Mouse (Mus musculus): ENCODE data around the gene Chrne. TPM values are rescaled to one million over a fixed set of nuclear protein-coding genes. Genes with fewer than 3 reads are reported as not detected.
"Not testable (repeated sequence)": the region's sequence is repeated elsewhere in the genome, so short reads cannot be mapped to it uniquely, and the experiment has no call there.

Chrne gene
- total RNA-seq, 4 experiments from 2014 or later, result 1.0 TPM; not detected in 3

DNA sequence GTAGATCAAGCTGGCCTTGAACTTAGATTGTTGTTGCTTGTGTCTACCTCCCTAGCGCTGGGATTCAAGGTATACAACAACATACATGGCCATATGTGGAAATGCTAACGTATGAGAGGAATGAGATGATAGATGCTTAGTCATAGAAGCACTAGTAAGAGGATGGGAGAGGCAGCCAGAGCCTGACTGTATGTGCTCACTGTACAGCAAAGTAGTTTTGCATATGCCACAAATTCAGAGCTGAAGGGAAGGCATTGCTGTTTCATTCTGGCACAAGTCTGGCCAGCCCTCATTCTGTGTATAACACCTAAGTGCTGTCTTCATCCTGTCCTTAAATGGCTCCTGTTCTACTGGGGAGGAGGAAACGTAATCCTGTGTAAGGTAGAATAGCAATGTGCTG, 32.8 kb downstream of the Chrne start:
- DNase-seq (ENCODE audit: low spot score in 2 of 2), result no peak

DNA sequence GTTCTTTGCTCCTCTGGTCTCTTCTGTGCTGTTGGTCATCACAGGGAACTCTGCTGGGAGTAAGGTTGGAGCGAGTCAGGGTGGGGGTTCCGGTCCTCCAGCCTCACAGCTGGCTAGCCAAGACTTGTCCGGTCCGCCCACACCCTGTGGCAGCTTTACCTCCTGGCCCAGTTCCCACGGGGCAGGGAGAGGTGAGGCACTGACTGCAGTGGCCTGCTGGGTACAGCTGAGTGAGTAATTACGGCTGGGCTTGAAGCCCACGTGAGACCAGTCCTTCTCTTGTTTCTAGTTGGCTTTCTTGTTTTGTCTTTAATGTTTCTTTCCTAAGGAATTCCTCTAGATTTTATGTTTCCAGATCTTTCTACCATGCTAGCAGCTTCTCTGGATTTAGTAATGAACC, 33.6 kb downstream of the Chrne start:
- no peak for DNase-seq (ENCODE audit: low spot score in 2 of 2)

DNA sequence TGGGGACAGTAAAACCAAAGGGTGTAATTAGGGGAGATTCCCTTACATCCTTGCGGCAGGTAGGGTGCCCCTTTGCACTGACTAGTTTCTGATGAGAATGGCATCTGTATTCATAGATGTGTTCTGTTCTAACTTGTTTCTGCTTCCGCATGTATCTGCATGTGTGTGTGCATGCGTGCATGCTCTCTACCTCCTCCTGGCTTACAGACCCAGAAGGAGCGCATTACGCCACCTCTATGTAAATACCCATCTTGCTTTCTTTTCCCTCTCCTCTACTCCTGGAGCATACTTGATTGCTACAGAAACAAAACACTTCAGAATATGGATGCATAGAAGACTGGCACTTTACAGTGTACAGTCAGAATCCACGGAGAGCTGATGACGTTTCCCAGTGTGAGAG, 35.2 kb downstream of the Chrne start:
- DNase-seq (ENCODE audit: low spot score in 2 of 2), result no peak

DNA sequence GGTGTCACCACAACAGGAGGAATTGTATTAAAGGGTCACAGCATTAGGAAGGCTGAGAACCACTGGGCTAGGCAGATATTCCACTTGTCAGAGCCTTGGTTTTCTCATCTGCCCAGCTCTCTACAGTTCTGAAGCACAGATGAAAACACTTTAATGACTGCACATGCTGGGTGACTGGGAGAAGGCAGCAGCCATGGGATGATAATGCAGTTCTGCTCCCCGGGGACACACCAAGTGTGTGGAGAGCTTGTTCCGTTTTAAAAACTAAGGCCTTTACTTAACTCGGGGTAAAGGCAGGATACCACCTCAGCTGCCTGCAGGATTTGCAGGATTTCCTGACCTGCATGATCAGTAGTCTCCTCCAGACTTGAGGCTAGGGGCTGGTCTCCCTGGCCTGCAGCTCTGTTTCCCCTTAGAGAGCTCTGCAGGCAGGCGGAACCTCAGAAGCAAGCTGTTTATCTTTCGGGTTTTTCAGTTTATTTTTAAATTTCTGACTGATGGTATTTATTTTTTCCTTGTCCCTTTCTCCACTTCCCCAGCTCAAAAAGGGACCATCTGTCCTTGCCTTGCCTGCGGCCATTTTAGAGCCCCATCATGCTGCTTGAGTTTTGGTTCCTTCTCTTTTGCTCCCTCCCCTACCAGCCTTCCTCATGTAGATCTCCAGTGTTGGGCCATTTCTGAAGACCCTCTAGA, 35.8 kb downstream of the Chrne start:
- DNase-seq (ENCODE audit: low spot score in 2 of 2), result no peak

DNA sequence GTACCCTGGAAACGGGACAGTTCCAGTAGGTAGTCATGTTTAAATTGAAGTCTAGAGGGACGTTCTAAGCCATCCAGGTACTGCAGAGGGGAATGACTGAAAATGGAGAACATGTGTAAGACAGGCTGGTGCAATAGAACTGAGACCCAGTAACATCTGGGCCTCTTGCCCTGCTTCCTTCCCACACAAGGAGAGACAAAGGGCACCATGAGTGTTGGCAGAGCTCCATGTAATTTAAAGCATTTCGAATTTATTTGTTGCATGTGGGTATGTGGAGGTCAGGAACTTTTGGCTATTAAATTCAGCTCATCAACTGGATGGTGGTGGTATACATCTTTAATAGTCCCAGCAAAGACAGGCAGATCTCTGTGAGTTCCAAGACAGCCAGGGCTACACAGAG, 36.8 kb downstream of the Chrne start:
- DNase-seq (ENCODE audit: low spot score in 2 of 2), result no peak

DNA sequence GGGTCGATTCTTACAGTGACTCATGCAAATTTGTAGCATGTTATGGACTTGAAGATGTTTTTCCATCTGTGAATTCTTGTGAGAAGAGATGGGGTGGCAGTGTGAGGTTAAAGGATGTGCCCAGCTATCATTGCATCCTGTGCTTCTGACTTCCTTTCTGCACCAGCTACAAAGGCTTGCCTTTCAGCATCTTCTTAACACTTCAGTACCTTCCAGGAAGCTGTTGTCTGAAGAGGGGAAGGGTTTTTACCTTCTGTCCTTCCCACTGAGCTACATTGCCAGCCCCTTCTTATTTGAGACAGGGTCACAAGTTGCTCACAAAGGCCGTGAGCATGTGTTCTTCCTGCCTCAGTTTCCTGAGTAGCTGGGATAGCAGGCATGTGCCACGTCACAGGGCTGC, 38.1 kb downstream of the Chrne start:
- DNase-seq (ENCODE audit: low spot score in 2 of 2), result no peak

DNA sequence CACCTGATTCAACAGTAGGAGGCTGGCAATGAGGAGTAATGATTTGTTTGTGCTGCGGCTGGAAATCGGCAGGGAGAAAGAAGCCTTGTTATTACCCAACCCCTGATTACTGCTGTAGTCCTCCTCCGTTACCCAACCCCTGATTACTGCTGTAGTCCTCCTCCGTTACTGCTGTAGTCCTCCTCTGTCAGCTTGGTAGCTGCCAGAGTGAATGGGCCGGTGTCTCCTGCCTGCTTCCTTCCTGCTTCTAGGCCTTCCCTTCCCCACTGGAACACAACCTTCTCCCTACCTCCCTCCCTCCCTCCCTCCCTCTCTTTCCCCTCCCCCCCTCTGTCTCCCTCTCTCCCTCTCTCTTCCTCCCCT, 38.7 kb downstream of the Chrne start:
- DNase-seq (ENCODE audit: low spot score in 2 of 2), result no peak

DNA sequence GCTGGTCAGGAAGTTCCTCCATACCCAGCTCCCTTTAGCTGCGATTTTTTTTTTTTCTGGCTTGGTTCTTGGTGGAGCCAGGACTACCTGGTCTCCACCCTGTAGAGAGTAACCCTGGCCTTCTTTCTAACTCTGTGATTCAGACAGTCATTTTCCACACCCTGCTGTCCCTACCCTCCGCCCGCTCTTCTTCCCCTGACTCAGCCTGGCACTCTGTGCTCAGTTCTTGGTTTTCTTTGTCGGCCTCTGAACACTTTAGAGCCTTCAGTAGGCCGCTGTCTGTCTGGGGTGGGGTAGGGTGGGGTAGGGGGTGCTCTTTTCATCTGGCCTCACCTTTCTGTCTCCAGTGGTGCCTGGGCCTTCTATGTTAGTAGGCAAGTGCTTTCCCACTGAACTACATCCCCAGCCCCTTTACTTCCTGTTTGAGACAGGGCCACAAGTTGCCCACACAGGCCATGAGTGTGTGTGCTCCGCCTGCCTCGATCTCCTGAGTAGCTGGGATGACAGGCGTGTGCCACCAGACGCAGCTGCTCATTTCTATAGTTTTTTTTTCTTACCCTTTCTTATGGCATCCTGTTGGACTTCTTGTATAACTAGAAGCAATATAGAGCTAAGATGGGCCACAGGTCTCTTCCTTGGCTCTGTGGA, 39.2 kb downstream of the Chrne start:
- no peak for DNase-seq (ENCODE audit: low spot score in 2 of 2)

DNA sequence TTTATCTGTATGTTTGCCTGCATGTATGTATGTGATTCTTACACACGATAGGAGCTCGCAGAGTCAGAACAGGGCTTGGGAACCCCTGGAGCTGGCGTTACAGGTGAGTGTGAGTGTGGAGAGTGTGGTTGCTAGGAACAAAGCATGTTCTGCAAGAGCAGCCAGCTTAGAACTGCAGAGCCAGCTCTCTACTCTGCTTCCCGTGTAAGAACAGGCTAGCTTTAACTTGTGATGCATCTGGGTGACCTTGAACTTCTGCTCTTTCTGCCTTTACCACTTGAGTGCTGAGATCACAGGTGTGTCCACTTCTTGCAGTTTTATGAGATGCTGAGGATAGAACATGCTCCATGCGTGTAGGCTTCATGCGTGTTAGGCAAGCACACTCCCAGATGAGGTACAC, 40.1 kb downstream of the Chrne start:
- no peak for DNase-seq (ENCODE audit: low spot score in 2 of 2)

DNA sequence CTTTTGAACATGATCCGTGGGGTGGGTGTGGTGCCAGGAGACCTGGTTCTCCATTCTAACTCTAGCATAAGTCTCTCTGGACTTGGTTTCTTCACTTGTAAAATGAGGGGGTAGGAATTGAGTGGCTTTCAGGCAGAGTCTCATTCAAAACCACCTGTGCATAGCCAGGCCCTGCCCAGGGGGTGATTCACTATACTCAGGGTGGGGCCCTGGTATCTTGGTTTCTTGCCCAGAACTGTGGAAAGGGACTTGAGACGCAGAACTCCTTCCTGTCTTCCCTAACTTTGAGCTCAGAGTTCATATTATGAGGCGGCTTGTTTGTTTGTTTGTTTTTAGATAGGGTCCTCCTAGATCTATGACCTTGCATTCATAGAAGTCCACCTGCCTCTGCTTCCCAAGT, 41.8 kb downstream of the Chrne start:
- no peak for DNase-seq (ENCODE audit: low spot score in 2 of 2)

DNA sequence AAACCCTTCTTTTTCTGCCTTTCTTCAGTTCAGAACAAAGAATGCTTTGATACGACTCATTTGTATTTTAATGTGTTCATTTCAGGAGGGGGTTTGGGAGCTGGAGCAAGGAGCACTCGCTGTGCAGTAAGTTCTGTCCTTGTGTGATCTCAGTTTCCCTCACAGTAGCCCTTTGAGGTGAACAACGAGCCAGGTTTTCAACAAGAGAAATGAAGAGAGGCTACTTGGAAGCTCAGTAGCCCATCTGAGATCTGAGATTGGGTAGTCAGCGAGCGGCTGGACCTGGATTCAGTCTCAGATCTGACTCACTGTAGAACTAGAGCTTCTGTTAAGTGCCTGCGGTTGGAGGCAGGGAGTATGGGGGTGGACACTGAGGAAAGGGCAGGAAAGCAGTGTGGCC, 45.1 kb downstream of the Chrne start:
- DNase-seq (ENCODE audit: low spot score in 2 of 2), result no peak

DNA sequence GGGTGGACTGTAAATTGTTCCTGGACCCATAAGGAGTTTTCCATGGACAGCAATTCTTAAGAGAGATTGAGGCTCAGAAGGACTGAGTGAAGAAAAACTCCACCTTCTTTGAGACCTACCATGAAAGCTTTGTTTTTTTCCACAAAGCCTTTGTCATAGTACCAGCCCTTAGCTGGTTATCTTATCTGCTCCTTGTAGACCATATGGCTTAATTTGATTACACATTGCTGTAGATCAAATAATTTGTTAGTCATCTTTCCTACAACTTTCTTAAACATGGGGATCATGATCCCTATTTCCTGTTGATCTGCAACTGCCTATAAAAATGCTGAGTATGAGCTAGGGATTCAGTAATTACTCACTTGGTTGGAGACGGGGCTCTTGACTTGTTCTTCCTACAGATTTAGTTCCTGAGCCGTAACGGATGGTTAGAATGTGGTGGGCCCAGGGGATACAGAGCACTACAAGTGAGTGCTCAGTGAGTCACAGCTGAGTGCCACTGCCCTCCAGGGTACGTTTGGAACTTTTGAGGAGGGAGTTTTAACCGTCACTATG, 46.6 kb downstream of the Chrne start:
- DNase-seq (ENCODE audit: low spot score in 2 of 2), result no peak

DNA sequence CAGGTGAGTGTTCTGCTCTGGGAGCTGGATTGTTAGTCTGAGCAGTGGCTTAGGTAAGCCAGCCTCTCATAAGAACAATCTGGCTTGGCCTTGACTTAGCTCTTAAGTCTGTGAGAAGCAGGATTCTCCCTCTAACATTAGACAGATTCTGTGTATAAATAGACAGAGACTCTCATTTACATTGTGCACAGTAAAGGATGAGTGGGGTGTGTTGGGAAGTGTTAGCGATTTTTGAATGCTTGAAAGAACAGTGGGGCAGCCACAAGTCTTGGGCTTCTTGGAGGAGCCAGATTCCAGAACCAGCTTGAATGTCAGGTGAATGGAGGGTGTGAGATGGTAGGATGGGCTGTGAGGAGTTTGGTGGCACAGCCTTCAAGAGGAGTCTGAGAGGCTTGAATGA, 47.4 kb downstream of the Chrne start:
- DNase-seq (ENCODE audit: low spot score in 2 of 2), result no peak

DNA sequence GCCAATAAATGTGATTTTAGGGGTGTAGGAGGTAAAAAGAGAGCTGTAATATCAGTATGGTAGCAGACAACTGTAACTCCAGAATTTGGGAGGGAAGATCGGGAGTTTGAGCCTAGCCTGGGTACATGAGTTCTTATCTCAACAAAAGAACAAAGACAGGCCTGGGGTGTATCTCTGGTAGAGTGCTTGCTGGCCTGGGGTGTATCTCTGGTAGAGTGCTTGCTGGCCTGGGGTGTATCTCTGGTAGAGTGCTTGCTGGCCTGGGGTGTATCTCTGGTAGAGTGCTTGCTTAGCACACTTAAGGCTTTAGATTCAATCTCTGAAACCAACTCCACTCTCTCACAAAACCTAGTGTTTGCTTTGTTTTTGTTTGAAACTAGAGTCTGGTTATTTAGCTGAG, 48.4 kb downstream of the Chrne start:
- not testable (repeated sequence) for DNase-seq (ENCODE audit: low spot score in 2 of 2)

DNA sequence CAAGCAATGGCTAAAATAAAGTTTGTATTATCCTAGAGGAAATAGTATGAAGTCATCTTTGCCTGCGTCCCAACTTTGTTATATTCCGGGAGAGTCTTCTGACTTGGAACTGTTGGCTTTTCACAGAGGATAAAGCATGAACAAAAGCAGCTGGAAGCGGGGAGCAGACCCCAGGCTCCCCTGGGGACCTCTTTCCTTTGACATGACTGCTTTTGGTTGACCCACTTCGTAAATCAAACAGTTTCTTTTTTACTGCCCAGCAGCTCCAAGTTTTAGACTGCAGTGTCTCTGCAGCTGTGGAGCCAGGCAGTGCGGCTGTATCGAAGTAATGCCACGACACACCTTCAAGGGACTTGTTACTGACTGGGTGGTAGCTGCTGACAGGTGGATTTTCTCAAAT, 52.4 kb downstream of the Chrne start:
- DNase-seq (ENCODE audit: low spot score in 2 of 2), result no peak

Other genes with a start within 250 kb of the Chrne start
- gene Pelp1, start 209.2 kb downstream of the Chrne start, total RNA-seq (2022), result 10 to 100 TPM; 32.8 to 35.6 (median 33.8) TPM
- 100 to 1,000 TPM in 2 of 4 experiments, 10 to 100 TPM in 2; 97.4 to 116 (median 101) TPM for gene Arrb2, start 186.6 kb downstream of the Chrne start, total RNA-seq (2022)
- gene Med11, start 167.3 kb downstream of the Chrne start, total RNA-seq (2022), result 10 to 100 TPM; 10.6 to 16.9 (median 15.2) TPM
- 1 to 10 TPM in 2 of 4 experiments, under 1 TPM in 2; 0.45 to 2.0 (median 1.1) TPM for gene Zmynd15, start 159.8 kb downstream of the Chrne start, total RNA-seq (2022)
- gene Cxcl16, start 159.2 kb downstream of the Chrne start, total RNA-seq (2022), result 1 to 10 TPM; 1.4 to 6.7 (median 3.5) TPM
- gene Tm4sf5, start 114.0 kb downstream of the Chrne start, total RNA-seq (2022), result not detected
- not detected for gene Vmo1, start 104.6 kb downstream of the Chrne start, total RNA-seq (2022)
- not detected for gene Gltpd2, start 100.0 kb downstream of the Chrne start, total RNA-seq (2022)
- gene Psmb6, start 93.8 kb downstream of the Chrne start, total RNA-seq (2022), result 100 to 1,000 TPM; 176 to 204 (median 189) TPM
- gene Gm40193, start 86.3 kb downstream of the Chrne start, total RNA-seq (2022), result not detected
- 10 to 100 TPM; 18.2 to 23.4 (median 20.2) TPM for gene Pld2, start 79.2 kb downstream of the Chrne start, total RNA-seq (2022)
- 100 to 1,000 TPM; 419 to 496 (median 460) TPM for gene Mink1, start 56.3 kb downstream of the Chrne start, total RNA-seq (2022)
- gene 4930544D05Rik, start 3.4 kb downstream of the Chrne start, total RNA-seq (2022), result 1 to 10 TPM in 1 of 4 experiments, under 1 TPM in 2, not detected in 1; 0.54 to 1.1 (median 0.87) TPM
- under 1 TPM in 1 of 4 experiments, not detected in 3; 0.21 TPM for gene Gp1ba, start 19.9 kb upstream of the Chrne start, total RNA-seq (2022)
- 100 to 1,000 TPM in 1 of 4 experiments, 10 to 100 TPM in 3; 84.8 to 102 (median 92.8) TPM for gene Rnf167, start 28.0 kb upstream of the Chrne start, total RNA-seq (2022)
- 100 to 1,000 TPM; 118 to 129 (median 122) TPM for gene Slc25a11, start 28.3 kb upstream of the Chrne start, total RNA-seq (2022)
- 100 to 1,000 TPM; 268 to 335 (median 298) TPM for gene Pfn1, start 35.4 kb upstream of the Chrne start, total RNA-seq (2022)
- gene Eno3, start 38.0 kb upstream of the Chrne start, total RNA-seq (2022), result 10 to 100 TPM in 3 of 4 experiments, 1 to 10 TPM in 1; 10.0 to 14.5 (median 11.2) TPM
- 10 to 100 TPM; 47.4 to 54.8 (median 51.8) TPM for gene Spag7, start 50.2 kb upstream of the Chrne start, total RNA-seq (2022)
- 100 to 1,000 TPM; 291 to 332 (median 307) TPM for gene Camta2, start 68.9 kb upstream of the Chrne start, total RNA-seq (2022)
- 1 to 10 TPM; 3.8 to 6.5 (median 4.7) TPM for gene Inca1, start 80.9 kb upstream of the Chrne start, total RNA-seq (2022)
- 10 to 100 TPM; 71.2 to 92.9 (median 83.9) TPM for gene Kif1c, start 81.3 kb upstream of the Chrne start, total RNA-seq (2022)
- 10 to 100 TPM; 20.4 to 23.8 (median 22.2) TPM for gene Zfp3, start 145.0 kb upstream of the Chrne start, total RNA-seq (2022)
- gene Scimp, start 193.4 kb upstream of the Chrne start, total RNA-seq (2022), result 1 to 10 TPM in 1 of 4 experiments, under 1 TPM in 1, not detected in 2; 0.83 to 1.9 TPM
- 100 to 1,000 TPM; 114 to 117 (median 116) TPM for gene Rabep1, start 225.6 kb upstream of the Chrne start, total RNA-seq (2022)

Data from layer of hippocampus, adult 8-10 months (tissue).